8 mouse cellular contexts compared by ENCODE assay signal in genomic region chr6:124996551-124997501, GRCm38 (mm10). TPM values are rescaled to one million over a fixed set of nuclear protein-coding genes. Genes with fewer than 3 reads are reported as not detected.
DNase-seq lines count a peak whose midpoint lies in the region; ATAC-seq and TF ChIP-seq lines count a peak whose summit lies in the region.

Gene Pianp (plus strand): TSS chr6:124996694.

- H3K9ac ChIP-seq in heart, embryonic 13.5 days, result peak within 1 kb of the TSS; percentile 81
- peak within 1 kb of the TSS; percentile 69 for H3K9ac ChIP-seq in kidney, embryonic 16.5 days (replicated peaks; ENCODE audit: low read length)
- H3K9ac ChIP-seq in liver, embryonic 11.5 days (ENCODE audit: low read depth, low read length), result no peak within 1 kb of the TSS

- no peak for TF ChIP-seq CTCF in embryonic fibroblast, embryonic 13.5 days (IDR thresholded peaks at IDR 0.05; ENCODE audit: borderline replicate concordance, insufficient read depth, low read length)

- peaks cover 98% of the 10 kb centered on the region for H3K27me3 ChIP-seq in heart, embryonic 13.5 days (replicated peaks)
- peaks cover 70% of the 10 kb centered on the region for H3K27me3 ChIP-seq in kidney, embryonic 16.5 days (ENCODE audit: insufficient read depth, low read length)
- H3K27me3 ChIP-seq in liver, embryonic 11.5 days (replicated peaks; ENCODE audit: control insufficient read depth, insufficient read depth, low read length), result peaks cover 98% of the 10 kb centered on the region

- ATAC-seq in heart, embryonic 13.5 days (ENCODE audit: extremely low read depth, insufficient number of reproducible peaks, low FRiP score, low TSS enrichment), result peak; percentile 39; the same call in 1 of the 2 replicates
- ATAC-seq in kidney, embryonic 16.5 days (ENCODE audit: low FRiP score, low TSS enrichment), result peak; percentile 64
- peak; percentile 55 for ATAC-seq in liver, embryonic 11.5 days (replicated peaks; ENCODE audit: low FRiP score)
- ATAC-seq in monocyte, adult 5-6 weeks (replicated peaks; ENCODE audit: insufficient number of reproducible peaks, low FRiP score, low TSS enrichment, poor library complexity, severe bottlenecking), result peak; percentile 48; the same call in 1 of the 2 replicates

- no peaks in the 10 kb centered on the region for H3K4me1 ChIP-seq in embryonic fibroblast, embryonic 13.5 days (ENCODE audit: control insufficient read depth, insufficient read depth, low read length)
- peaks cover 25% of the 10 kb centered on the region for H3K4me1 ChIP-seq in heart, embryonic 13.5 days
- peaks cover 28% of the 10 kb centered on the region for H3K4me1 ChIP-seq in kidney, embryonic 16.5 days (ENCODE audit: insufficient read depth, low read length)
- peaks cover 6% of the 10 kb centered on the region for H3K4me1 ChIP-seq in liver, embryonic 11.5 days (replicated peaks; ENCODE audit: control insufficient read depth, insufficient read depth, low read length)

- H3K27ac ChIP-seq in embryonic fibroblast, embryonic 13.5 days (ENCODE audit: insufficient read depth, low read length), result no peak within 1 kb of the TSS
- H3K27ac ChIP-seq in heart, embryonic 13.5 days (replicated peaks), result no peak within 1 kb of the TSS
- H3K27ac ChIP-seq in kidney, embryonic 16.5 days (ENCODE audit: low read length), result no peak within 1 kb of the TSS
- no peak within 1 kb of the TSS for H3K27ac ChIP-seq in liver, embryonic 11.5 days (ENCODE audit: low read depth, low read length)

- H3K4me3 ChIP-seq in embryonic fibroblast, embryonic 13.5 days (ENCODE audit: insufficient read depth, low read length), result peak within 1 kb of the TSS; percentile 22
- peak within 1 kb of the TSS; percentile 63 for H3K4me3 ChIP-seq in heart, embryonic 13.5 days
- H3K4me3 ChIP-seq in kidney, embryonic 16.5 days (ENCODE audit: low read length), result peak within 1 kb of the TSS; percentile 58
- peak within 1 kb of the TSS; percentile 55 for H3K4me3 ChIP-seq in liver, embryonic 11.5 days (ENCODE audit: low read depth, low read length)

- no peaks in the 10 kb centered on the region for H3K36me3 ChIP-seq in heart, embryonic 13.5 days
- no peaks in the 10 kb centered on the region for H3K36me3 ChIP-seq in kidney, embryonic 16.5 days (ENCODE audit: insufficient read depth, low read length)
- no peaks in the 10 kb centered on the region for H3K36me3 ChIP-seq in liver, embryonic 11.5 days (ENCODE audit: control insufficient read depth, insufficient read depth, low read length)

- TF ChIP-seq POLR2A in embryonic fibroblast, embryonic 13.5 days (IDR thresholded peaks at IDR 0.05; ENCODE audit: low read depth, low read length), result no peak

- peak; percentile 81 to 83 for DNase-seq in B cell, adult 2 months
- peak; percentile 67 to 74 for DNase-seq in adrenal gland, postnatal 4 days (ENCODE audit: low spot score in 2 of 2)
- peak; percentile 72 for DNase-seq in liver, embryonic 11.5 days (ENCODE audit: low spot score)
- peak; percentile 54 to 56 for DNase-seq in spleen, postnatal 36 days (ENCODE audit: low spot score in 2 of 2)

- H3K9me3 ChIP-seq in heart, embryonic 13.5 days, result no peaks in the 10 kb centered on the region
- H3K9me3 ChIP-seq in kidney, embryonic 16.5 days (ENCODE audit: low read length), result no peaks in the 10 kb centered on the region
- no peaks in the 10 kb centered on the region for H3K9me3 ChIP-seq in liver, embryonic 11.5 days (ENCODE audit: control insufficient read depth, low read length)

- peak within 1 kb of the TSS; percentile 98 for H3K4me2 ChIP-seq in heart, embryonic 13.5 days
- H3K4me2 ChIP-seq in kidney, embryonic 16.5 days (replicated peaks; ENCODE audit: low read depth, low read length), result peak within 1 kb of the TSS; percentile 100
- H3K4me2 ChIP-seq in liver, embryonic 11.5 days, result peak within 1 kb of the TSS; percentile 92

- WGBS in heart, embryonic 13.5 days, result 1% methylated on average over 57 of the region's 78 CpGs
- WGBS in kidney, embryonic 16.5 days, result 1% methylated on average over 64 of the region's 78 CpGs
- WGBS in liver, embryonic 11.5 days, result 1% methylated on average over 71 of the region's 78 CpGs

RNA-seq across cellular contexts. Expression of gene Pianp, which starts in this region (rescaled TPM):
- total RNA-seq in adrenal gland, postnatal 4 days (2021), result 10 to 100 TPM in 1 of 2 experiments, 1 to 10 TPM in 1; 6.2 to 11.1 TPM
- polyA plus RNA-seq in embryonic fibroblast, embryonic 13.5 days (2011; ENCODE audit: insufficient read length, low read depth, missing spikeins), result 1.9 TPM in 1 of 2 replicates, not detected in the other
- polyA plus RNA-seq in heart, embryonic 13.5 days (2015; fragmentation: Nextera tagmentation; extraction: Ambion mirVana), result 0.31 and 0.50 TPM in 2 replicates
- 2.1 and 2.3 TPM in 2 replicates for polyA plus RNA-seq in kidney, embryonic 16.5 days (2015; fragmentation: Nextera tagmentation; extraction: Ambion mirVana)
- polyA plus RNA-seq in liver, embryonic 11.5 days (2014; fragmentation: Nextera tagmentation; extraction: Ambion mirVana), result 0.30 and 0.40 TPM in 2 replicates
- total RNA-seq in monocyte, adult 5-6 weeks (2017), result not detected in 3 replicates

Comparison
In these comparisons a context has a peak if more than half of its experiments do, and no peak if none do; other contexts are left out.
1. Peak in ATAC-seq, H3K4me3 ChIP-seq, H3K9ac ChIP-seq and H3K4me2 ChIP-seq in heart, embryonic 13.5 days; RNA of the gene not detected or under 1 TPM.
2. Peak in DNase-seq, ATAC-seq, H3K4me3 ChIP-seq and H3K4me2 ChIP-seq in liver, embryonic 11.5 days; RNA of the gene not detected or under 1 TPM.
3. Peak in ATAC-seq in monocyte, adult 5-6 weeks; RNA of the gene not detected or under 1 TPM.